Mouse (Mus musculus): ENCODE measurements at regions not wholly inside any gene's neighbourhood (a gene's known extent, or its start where the extent isn't known, plus 50 kb on each side); places are given as distances from the start of the nearest gene placed in this dataset.
"Not testable (repeated sequence)": the region's sequence is repeated elsewhere in the genome, so short reads cannot be mapped to it uniquely, and the experiment has no call there.

DNA sequence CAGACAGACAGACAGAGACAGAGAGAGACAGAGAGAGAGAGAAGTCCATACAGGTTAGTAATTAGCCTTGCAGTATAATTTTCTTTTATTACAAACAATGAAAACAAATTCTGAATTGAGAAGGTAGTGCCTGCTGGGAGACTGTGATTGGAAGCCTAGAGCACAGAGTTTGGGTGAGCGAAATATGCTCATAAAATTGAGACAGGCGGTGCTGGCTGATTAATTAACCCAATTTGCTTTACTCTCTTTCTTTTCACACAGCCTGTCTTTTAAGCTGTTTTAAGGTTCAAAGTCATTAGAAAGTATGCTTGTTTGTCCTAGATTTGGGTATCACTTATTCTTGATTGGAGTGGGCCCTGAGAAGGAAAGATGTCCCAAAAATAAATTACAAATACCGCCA is 816.1 kb downstream of the Car8 start:
- DNase-seq (ENCODE audit: low spot score) = no peak

DNA sequence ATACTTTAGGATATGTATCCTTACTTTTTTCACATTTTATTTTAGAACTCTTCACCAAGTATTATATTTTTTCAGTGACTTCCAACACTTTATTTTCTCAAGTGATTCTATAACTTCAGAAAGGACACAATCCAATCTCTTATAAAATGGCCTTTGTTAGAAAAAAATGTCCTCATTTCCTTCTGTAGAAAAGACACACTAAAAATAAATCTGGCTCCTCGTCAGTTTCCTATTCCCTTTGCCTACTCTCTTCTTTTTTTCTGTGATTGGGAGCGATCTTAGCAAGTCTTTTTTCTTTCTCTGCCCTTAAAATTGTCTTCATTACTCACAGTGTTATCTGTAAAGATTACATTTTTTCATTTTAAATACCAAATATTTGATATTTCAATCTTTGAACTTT is 824.5 kb downstream of the Car8 start:
- DNase-seq (ENCODE audit: low spot score) = no peak

DNA sequence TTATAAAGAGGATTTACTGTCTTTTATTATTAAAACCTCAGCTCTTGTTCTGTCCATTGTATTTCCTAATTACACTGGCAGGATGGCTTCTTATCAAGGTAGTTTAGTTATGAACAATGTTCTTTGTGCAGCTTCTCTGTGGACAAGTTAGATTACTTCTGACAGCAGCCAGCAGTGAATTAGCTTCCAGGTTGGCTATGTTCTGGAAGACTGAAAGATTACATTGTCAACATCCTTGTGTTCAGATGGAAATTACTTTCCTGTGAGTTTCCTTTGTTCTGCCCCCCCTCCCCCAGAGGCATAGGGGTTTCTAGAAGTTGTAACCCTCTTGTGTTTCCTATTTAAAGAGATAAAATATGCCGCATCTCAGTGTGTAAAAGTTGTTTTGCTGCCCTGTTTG is 846.1 kb downstream of the Car8 start:
- DNase-seq (ENCODE audit: low spot score) = no peak

DNA sequence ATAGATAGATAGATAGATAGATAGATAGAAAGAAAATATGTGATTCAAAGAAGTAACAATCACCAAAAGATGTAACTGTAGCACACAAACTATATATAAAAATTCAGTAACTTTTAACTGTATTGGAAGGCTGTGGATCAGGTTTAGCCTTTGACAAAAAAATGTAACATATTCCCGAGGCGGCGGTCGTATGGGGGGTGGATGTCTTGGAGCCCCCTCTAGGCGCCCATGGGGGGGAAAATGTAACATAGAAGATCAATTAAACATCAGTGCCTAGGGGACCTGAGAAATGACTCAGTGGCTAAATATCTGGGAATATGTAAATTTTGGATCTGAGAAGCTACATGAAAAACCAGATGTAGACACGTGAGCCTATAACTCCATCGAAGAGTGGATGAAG is 847.2 kb downstream of the Car8 start:
- DNase-seq (ENCODE audit: low spot score) = peak; percentile 47

DNA sequence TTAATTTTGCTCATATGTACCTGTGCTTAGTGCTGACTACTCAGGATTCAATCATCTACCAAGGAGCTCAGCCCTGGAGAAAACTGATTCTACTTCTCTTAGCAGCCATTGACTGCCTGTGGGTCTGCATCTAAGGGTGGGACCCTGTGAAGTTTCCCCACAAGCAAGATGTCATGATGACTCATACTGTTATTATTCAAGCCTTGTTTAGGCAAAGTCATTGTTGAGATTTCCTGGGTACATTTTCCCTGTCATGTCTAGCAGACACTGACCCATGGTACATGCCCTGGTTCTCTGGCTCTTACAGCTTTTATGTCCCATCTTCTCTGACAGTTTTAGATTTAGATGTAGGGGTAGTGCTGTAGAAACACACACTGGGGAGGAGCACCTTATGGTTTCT is 853.8 kb downstream of the Car8 start:
- no peak for DNase-seq (ENCODE audit: low spot score)

DNA sequence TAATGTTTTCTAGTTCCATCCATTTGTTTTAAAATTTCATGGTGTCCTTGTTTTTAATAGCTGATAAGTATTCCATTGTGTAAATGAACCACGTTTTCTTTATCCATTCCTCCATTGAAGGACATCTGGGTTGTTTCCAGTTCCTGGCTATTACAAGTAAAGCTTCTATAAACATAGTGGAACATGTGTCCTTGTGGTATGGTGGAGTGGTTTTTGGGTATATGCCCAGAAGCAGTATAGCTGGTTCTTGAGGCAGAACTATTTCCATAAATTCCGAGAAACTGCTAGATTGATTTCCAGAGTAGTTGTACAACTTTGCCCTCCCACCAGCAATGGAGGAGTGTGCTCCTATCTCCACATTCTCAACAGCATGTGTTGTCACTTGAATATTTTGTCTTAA is 858.8 kb downstream of the Car8 start:
- DNase-seq (ENCODE audit: low spot score) = no peak

DNA sequence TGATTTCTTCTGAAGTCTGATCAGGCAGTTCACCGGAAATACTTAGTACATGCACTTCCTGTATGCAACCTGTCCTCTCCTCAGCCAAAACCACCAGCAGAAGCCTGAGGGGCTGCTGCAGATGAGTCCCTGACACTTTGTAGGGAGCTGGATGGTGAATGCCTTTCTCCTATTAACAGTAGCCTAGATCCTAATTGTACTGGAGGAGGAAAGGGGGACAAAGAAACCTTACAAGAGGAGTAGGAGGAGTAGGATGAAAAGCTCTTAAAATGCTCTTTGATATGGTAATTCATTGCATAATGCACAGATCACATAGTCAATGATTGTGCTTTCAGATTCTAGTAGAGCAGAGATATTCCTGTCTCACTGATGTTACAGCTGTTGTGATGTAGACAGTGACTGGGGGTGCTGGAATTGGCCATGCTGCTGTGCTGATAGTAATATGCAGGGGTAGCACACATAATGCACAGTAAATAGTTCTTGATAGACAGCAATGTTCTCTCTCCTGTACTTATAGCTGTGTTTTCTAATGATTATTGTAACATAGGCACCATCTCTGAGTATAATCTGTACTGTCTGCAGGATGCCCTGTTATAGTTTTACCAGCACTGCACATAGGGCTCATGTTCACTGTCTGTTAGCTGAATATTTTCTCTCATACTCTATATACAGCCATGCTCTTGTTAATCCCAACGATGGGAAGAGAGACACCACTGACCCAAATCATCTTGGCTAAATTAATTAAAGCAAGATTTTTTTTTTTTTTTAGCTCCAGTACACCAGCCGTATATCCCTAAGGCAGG is 874.4 kb downstream of the Car8 start:
- no peak for DNase-seq (ENCODE audit: low spot score)

DNA sequence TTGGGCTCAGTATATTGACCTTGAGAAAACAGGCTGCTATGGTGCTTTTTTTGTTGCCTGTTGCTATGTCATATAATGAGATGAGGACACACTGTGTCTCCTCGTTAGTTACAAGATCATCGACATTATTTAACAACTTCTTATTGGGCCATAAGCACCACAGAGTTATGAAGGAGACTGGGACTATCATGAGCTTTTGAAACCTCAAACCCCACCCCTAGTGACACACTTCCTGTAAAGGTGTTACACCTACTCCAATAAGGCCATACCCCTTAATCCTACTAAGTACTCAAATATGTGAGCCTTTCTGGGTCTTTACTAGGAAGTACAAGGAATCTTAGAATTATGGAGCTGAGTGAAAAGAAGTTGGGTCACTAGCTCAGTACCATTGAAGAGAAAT is 875.3 kb downstream of the Car8 start:
- DNase-seq (ENCODE audit: low spot score) = no peak

DNA sequence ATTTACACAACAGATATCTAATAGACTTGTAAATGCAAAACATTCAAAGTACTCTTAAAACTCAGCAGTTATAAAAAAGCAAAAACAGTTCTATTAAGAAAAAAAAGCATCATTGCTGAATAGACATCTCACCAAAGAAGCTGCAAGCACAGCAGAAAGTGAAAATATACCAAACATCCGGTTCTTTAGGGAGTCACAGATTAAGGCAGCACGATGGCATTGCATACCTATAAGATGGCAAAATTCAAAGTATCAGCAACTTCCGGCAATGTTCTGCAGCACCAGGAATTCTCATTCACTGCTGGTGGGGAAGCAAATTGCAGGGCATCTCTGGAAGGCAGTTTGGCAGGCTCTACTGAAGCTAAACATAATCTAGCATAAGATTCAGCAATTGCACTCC is 882.6 kb downstream of the Car8 start:
- DNase-seq (ENCODE audit: low spot score) = no peak

DNA sequence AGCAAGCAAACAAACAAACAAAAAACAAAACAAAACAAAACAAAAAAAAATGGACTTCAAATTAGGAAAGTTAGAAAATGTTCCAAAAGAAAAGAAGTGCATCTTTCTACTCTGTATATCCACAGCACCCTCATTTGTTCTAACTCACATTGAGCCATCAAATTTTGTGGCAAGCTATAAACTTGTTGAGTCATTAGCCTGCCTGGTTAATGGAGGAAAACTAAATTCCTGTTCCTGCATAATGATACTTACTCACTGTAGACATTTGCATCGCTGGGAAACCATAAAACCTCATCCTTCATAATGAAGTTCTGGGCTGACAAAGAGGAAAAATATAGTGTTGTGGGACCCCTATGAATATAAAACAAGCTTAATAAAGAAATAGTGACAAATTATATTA is 891.5 kb downstream of the Car8 start:
- no peak for DNase-seq (ENCODE audit: low spot score)

DNA sequence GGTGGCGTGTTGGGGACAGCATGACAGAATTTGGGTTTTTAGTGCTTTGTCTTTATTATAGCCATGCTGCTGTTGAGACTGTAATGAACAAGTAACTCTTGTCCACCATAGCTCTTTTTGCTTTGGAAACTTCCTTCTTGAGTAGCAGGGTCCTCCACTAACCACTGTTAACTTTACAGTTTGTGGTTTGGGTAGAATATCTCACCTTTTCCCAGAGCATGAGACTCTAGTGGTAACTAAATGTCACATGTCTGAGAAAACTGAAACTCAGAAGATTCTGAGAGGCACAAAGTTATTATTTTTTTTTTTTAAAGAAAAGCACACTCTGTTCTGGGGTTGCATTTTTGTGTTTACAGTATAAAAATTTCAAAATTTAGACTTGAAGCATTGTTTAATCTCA is 897.7 kb downstream of the Car8 start:
- no peak for DNase-seq (ENCODE audit: low spot score)

DNA sequence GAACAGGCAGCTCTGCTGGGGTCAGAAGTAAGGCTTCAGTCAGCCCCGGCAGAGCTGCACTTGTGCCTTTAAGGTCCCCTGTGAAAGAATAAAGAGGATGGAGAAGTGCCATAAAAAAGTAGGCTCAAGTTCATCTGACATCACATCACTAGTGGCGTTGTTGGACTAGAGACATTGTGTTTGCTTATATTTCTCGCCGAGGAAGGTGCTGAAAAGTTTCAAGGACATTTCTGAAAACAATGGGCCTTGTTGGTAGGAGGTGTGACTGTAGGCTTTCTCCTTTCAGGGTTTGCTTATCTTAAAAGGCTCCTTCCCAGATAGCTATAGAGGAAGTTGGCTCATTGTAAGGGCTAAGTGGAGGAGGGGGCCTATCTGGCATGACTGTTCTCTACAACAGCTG is 924.6 kb downstream of the Car8 start:
- no peak for DNase-seq (ENCODE audit: low spot score)

DNA sequence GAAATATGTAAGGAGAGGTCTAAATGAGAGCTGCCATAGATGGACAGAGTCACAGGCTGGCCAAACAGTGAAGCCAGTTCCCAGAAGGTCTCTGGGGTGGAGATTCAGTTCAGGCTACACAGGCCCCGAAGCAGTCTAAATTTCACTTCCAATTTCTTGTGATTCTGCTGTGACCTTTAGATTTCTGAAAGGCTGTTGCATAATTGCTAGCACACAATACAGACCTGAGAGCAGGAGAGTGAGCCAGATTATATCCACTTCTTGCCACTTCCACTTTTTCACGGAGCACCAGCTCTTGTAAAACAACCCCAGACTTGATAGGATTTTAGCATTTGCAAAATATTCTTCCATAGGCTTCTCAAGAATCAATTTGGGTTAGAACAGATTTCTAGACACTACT is 925.6 kb downstream of the Car8 start:
- DNase-seq (ENCODE audit: low spot score) = no peak

DNA sequence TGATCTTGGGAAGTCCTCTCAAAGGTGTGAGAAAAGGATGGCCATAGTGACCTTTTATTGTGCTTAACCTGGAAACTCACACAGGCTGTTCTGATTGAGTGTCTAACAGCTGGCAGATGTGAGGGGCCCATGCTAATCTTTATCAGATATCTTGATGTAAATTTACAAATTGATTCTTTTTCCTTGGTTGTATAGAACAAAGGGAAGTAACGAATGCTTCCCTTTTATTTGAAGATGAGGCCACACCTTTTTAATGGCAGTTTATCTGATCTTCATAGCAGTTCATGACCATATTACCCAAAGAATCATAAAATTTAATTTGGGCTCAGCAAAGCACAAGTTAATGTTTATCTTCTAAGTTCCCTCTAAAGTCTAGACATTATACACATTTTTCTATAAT is 926.7 kb downstream of the Car8 start:
- no peak for DNase-seq (ENCODE audit: low spot score)

DNA sequence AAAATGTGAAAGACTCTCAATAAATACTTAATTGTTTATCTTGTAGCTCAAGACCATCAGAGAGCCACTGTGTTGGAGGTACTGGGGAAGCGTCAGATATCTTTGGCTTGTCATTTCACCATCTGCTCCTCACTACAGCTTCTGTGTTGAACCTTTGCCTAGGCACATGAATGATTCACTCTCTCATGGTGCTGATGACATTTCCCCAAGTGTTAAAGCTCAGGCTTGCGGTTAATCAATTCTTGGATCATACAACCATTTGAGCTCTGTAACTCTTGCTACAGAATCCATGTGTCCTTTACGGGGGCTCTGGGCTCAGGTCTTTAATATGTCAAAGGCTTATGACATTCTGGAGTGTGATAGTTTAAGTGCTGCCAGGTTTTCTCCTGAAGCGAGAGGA is 969.8 kb downstream of the Car8 start:
- DNase-seq (ENCODE audit: low spot score) = no peak

DNA sequence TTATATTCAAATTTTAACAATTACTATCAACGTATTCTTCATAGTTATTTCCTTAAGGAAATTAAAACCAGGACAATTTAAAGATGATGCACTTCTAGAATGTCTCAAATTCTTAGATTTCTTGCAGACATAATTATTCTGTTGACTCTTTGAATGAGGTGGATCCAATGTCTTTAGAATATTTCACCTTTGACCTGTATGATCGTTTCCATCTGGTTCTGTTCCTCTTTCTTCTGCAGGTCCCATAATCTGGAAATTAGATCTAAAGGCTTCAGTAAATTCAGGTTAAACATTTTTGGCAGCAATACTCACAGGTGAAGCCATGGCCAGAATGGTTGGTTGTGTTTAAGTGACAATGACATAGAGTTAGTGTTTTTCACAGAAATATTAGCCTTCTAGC is 982.4 kb downstream of the Car8 start:
- no peak for DNase-seq (ENCODE audit: low spot score)

DNA sequence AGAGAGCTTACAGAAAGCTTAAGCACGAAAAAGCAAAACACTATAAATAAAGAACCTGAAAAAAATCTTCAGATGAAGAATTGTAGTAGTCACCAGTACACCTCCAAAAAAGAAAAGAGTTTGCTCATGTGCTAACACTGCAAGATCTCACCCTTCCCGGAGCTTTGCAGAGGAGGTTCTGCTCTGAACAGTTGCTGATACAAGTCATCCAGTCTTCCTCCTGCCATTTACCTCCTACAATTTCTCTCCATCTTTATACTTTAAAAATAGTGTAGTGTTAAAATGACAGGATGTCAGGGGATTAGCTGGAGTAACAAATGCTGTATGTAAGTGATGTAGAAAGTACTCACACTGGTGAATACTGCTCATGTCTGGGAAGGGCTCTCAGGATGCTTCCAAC is 985.2 kb downstream of the Car8 start:
- DNase-seq (ENCODE audit: low spot score) = no peak

DNA sequence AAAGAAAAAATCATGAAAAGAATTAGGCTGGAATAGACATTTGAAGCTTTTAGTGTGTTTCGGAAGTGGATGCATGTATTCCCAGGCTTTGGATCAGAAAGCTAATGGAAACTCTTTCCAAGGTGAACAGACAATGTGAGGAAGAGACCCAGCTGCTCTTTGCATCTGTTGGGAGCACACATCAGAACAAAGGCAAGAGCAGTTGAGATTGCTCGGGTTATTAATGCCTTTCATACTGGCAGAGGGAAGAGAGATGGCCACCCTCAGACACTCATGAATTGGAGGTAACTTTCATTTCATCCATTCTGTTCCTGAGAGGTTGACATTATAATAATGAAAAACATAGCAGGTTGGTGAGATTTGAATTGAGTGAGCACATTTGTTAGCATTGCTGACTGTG is 987.2 kb downstream of the Car8 start:
- no peak for DNase-seq (ENCODE audit: low spot score)

DNA sequence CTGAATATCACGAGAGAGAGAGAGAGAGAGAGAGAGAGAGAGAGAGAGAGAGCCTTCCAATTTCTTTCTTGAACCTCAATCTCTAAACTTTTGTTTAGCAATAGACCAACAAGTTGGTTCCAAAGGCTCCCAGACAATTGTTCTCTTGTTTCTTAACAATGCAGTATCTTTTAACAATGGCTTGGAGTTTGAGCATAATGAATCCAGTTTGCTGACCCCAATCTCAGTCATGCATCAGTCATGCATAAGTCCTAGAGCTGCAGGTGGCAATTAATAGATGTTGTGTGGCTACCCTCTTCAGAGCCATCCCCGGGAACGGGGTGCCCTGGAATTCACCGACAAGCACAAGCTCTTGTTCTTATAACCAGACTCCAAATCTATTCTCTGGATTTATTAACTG is 991.0 kb downstream of the Car8 start:
- no peak for DNase-seq (ENCODE audit: low spot score)

DNA sequence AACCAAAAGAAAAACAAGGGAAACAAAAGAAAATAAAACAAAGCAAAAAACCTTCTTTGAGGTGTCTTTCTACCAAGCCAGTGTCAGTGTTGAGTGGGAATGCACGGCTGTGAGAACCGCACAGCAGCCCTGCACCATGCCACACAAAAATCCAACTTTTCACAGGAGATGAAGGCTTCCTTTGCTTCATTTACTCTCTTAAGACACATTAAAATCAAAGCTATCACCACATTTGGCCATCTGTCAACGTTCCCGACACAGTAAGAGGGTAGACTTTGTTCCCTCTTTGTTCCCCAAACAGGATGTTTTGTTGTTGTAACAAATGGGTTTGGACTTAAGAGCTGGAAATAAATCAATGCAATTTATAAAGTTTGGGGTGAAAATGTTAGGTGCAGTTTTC is 991.6 kb downstream of the Car8 start:
- peak; percentile 61 for DNase-seq (ENCODE audit: low spot score)

DNA sequence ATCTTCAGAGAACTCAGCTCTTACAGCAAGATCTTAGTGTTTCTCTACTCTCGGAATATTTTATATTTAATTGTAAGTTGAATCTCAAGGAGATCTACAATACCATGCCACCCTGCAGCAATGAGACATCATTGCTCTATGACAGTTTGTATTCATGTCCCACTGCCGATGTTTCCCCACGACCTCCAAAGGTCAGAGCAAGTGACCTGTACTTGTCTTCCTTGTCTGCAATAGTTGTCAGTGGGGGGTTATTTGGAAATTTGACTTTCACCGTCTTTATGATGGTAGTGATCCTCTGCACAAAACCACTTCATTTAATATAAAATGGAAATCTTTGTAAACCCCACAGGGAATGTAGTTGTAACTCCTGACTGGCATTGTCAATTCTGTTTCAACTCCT is 992.0 kb downstream of the Car8 start:
- DNase-seq (ENCODE audit: low spot score) = peak; percentile 28

DNA sequence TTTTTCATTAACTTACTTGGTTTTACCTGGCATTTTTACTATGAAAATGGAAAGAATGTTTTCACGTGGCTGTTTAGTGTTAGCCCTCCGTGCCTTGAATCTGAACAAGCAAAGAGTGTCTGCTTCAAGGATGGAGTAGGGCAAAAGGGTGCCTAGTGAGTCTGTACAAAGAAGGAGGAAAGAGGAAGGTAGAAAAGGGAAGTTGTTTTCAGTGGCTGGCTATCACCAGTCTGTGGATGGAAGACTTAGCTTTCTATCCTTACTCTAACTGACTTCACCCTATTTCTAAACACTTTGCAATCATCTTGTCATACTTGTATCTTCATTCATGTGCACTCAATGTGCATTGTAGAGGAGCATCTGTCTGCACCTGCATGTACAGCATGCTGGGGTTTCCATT is 993.2 kb downstream of the Car8 start:
- no peak for DNase-seq (ENCODE audit: low spot score)

DNA sequence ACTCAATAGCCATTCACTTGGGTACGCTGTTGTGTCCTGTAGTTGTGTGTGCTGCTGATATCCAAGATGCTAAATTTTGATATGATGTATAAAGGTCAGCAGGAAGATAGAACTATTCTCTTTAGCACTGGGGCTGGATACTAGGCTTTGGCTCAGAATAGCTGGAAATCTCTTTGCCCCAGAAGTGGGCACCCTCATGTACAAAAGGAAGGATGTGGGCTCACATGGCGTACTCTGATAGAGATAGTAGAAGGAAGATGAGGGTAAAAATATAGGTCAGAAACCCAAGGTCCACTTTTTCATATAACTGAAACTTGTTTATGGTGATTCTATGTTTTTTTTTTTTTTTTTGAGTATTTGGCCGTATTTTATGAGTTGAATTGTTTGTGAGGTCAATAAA is 1001.0 kb downstream of the Car8 start:
- no peak for DNase-seq (ENCODE audit: low spot score)

DNA sequence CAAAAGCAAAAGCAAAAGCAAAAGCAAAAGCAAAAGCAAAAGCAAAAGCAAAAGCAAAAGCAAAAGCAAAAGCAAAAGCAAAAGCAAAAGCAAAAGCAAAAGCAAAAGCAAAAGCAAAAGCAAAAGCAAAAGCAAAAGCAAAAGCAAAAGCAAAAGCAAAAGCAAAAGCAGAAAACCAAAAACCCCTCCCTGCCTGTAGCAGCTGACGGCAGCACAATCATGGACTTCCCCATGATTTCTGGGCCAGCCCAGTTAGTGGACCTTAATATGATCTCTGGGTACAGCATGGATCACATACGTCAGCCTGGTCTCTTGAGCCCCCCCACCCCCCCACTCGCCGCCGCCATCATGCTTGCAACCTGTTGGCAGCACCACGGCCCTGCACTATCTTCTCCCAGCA is 1004.3 kb downstream of the Car8 start:
- not testable (repeated sequence) for DNase-seq (ENCODE audit: low spot score)

DNA sequence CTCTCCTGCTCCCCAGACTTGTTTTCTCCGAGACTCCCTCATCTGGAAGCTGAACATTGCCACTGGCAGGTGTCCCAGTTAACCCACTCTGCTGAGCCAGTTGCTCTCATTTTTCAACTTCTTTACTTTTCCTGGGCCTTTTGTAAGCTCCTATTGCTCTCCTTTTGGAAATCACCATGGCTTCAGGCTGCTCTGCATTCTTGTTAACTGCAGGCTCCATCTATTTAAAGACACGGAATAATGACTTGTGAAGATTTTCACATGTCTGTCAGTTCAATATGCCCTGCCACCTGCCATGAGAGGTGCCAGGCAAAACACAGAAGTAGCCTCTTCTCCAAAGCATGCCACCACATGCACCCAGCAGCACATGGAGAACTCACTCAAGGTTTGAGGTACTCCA is 1009.9 kb downstream of the Car8 start:
- no peak for DNase-seq (ENCODE audit: low spot score)

Data from embryo, embryonic 10 days (tissue).